Mouse (Mus musculus): Measurements from ENCODE around the gene Chmp4b. TPM values are rescaled to one million over a fixed set of nuclear protein-coding genes. Genes with fewer than 3 reads are reported as not detected.

Chmp4b gene
- polyA plus RNA-seq, 1 experiment from 2014 or later = 27.9 TPM

GRCm38 (mm10) chr2:154732503-154733141, 81.1 kb downstream of the Chmp4b start:
- 76% methylated on average over 9 of the region's 9 CpGs for WGBS
- ATAC-seq (ENCODE audit: low FRiP score, low read depth) = no peak
- H3K27ac ChIP-seq (replicated peaks) = no peak overlapping the region
- H3K4me2 ChIP-seq (replicated peaks) = no peak overlapping the region
- H3K27me3 ChIP-seq = no peaks in the 10 kb centered on the region
- H3K4me3 ChIP-seq = no peak overlapping the region
- H3K9me3 ChIP-seq = no peaks in the 10 kb centered on the region
- H3K36me3 ChIP-seq = no peaks in the 10 kb centered on the region
- H3K4me1 ChIP-seq = no peaks in the 10 kb centered on the region; the same call in 1 of the 2 replicates
- no peak overlapping the region for H3K9ac ChIP-seq (replicated peaks)

DNA sequence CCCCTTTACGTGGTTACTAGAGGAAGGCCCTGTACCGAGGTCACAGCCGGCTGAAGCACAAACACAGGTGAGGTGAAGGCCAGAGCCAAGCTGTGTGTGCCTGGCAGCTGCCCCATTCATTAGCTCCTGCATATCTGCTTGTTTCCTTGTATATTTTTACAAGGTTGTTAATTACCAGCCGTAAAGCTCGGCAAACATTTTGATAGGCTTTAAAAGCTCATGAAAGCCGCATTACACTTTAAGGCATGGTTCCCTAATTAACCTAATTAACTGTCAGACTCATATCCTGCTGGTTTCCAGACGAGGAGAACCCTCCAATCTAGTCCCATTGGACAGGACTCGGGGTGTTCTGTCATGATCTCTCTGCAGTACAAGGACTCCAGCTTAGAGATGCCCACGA, 83.5 kb downstream of the Chmp4b start:
- Histone ChIP-seq H3K4me1 (no peaks in the 10 kb centered on the region; the same call in 1 of the 2 replicates), H3K4me3 (no peak overlapping the region), H3K27me3 (no peaks in the 10 kb centered on the region), H3K27ac (replicated peaks) (no peak overlapping the region), H3K4me2 (replicated peaks) (no peak overlapping the region), H3K36me3 (no peaks in the 10 kb centered on the region), H3K9me3 (no peaks in the 10 kb centered on the region), H3K9ac (replicated peaks) (no peak overlapping the region)
- WGBS = 81% methylated on average over 9 of the region's 9 CpGs
- ATAC-seq (ENCODE audit: low FRiP score, low read depth) = no peak

DNA sequence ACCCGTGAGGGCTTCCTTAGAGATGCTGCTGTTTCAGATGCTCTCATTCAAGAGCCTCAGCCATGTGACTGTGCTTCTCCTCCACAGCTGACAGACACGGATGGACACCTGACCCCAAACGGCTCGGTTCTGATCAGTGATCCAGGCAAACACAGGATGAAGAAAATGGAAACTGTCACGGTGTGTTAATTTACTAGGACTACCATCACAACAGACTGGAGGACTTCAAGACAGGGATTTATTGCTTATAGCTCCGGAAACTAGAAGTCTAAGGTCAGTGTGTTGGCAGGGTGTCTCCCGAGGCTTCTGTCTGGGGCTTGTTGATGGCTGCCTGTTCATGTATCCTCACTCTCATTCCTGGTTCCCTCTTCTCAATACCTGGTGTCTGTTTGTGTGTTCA, 83.9 kb downstream of the Chmp4b start:
- H3K9ac ChIP-seq (replicated peaks) = no peak overlapping the region

DNA sequence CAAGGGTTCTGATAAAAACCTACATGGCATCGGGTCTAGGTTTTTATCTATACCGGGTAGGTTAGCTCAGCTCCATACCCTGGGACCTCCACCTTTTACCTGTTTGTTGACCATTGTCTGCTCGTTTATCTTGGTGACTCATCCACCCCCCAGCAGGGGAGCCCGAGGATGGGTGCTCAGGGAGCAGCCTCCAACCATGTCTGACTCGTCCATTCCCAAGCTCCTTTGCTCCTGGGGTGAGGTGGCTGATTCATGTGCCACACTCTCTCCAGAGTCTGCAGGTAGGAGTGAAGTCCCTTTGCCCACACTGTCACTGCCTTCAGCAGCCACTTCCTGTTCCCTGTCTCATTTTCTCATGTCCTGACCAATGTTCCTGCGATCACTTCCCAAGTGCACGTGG, 84.5 kb downstream of the Chmp4b start:
- Histone ChIP-seq H3K27ac (replicated peaks) (no peak overlapping the region), H3K4me2 (replicated peaks) (no peak overlapping the region), H3K4me1 (no peaks in the 10 kb centered on the region; the same call in 1 of the 2 replicates), H3K9me3 (no peaks in the 10 kb centered on the region), H3K36me3 (no peaks in the 10 kb centered on the region), H3K9ac (replicated peaks) (no peak overlapping the region), H3K27me3 (no peaks in the 10 kb centered on the region), H3K4me3 (no peak overlapping the region)
- ATAC-seq (ENCODE audit: low FRiP score, low read depth) = no peak
- WGBS = 86% methylated on average over 7 of the region's 7 CpGs

More for the DNA sequence above, 83.9 kb downstream of the Chmp4b start:
- Histone ChIP-seq H3K27ac (replicated peaks) (no peak overlapping the region), H3K27me3 (no peaks in the 10 kb centered on the region), H3K9me3 (no peaks in the 10 kb centered on the region), H3K4me2 (replicated peaks) (no peak overlapping the region), H3K4me1 (no peaks in the 10 kb centered on the region; the same call in 1 of the 2 replicates), H3K4me3 (no peak overlapping the region), H3K36me3 (no peaks in the 10 kb centered on the region)
- 75% methylated on average over 7 of the region's 7 CpGs for WGBS
- no peak for ATAC-seq (ENCODE audit: low FRiP score, low read depth)

- Histone ChIP-seq H3K36me3 (no peaks in the 10 kb centered on the region), H3K27me3 (no peaks in the 10 kb centered on the region), H3K4me2 (replicated peaks) (no peak overlapping the region), H3K27ac (replicated peaks) (no peak overlapping the region), H3K9me3 (no peaks in the 10 kb centered on the region), H3K4me3 (no peak overlapping the region), H3K4me1 (no peaks in the 10 kb centered on the region; the same call in 1 of the 2 replicates), H3K9ac (replicated peaks) (no peak overlapping the region)
- ATAC-seq (ENCODE audit: low FRiP score, low read depth) = no peak
- WGBS = 91% methylated on average over 5 of the region's 5 CpGs
Measured at GRCm38 (mm10) chr2:154738621-154739020, 87.1 kb downstream of the Chmp4b start.

DNA sequence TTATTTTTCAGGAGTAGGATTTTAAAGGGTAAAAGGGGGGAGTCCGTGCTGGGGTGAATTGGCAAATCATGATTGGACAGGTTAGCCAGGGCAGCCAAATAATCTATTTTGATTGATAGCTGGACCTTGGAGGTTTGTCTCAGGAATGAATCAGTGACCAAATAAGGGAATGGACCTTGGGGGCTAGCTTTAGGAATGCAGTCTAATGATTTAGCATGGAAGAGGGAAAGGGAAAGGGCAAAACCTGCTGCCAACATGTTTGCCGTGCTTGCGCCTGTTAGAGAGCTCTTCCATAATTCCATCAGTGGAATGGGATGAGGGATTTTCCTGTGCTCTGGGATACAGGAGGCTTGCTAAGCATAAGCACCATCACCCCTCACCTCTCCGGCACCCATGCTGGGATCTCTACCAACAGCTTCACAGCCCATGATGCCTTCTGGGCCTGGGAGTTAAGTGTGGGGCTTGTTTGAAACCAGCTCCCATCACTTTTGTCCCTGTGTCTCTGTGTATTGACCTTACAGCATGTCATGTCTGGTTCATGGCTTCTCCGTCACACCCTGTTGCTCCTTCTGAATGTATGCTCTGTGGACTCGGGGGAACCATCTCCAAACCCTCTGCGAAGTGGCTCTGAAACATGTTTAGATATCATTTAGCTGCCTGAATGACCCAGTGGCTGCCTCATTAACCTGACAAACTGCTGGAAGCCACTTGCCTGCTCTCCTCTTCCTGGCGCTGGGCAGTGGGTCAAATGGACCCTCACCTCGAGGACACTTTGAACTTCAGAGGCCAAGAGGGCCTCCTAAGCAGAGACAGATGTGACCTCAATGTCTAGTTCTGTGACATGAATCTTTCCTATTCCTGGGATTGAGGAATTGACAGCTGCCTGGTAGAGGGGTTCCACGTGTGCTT, 91.7 kb downstream of the Chmp4b start:
- Histone ChIP-seq H3K4me2 (replicated peaks) (no peak overlapping the region), H3K4me3 (no peak overlapping the region), H3K9ac (replicated peaks) (no peak overlapping the region), H3K4me1 (no peaks in the 10 kb centered on the region), H3K27me3 (no peaks in the 10 kb centered on the region), H3K9me3 (no peaks in the 10 kb centered on the region), H3K27ac (replicated peaks) (no peak overlapping the region), H3K36me3 (no peaks in the 10 kb centered on the region)
- ATAC-seq (ENCODE audit: low FRiP score, low read depth) = no peak
- WGBS = 76% methylated on average over 10 of the region's 10 CpGs

- no peak overlapping the region for H3K9ac ChIP-seq (replicated peaks)
- no peaks in the 10 kb centered on the region for H3K9me3 ChIP-seq
- H3K27ac ChIP-seq (replicated peaks) = no peak overlapping the region
- no peak overlapping the region for H3K4me2 ChIP-seq (replicated peaks)
- no peak overlapping the region for H3K4me3 ChIP-seq
- no peaks in the 10 kb centered on the region for H3K36me3 ChIP-seq
- 80% methylated on average over 4 of the region's 4 CpGs for whole genome bisulfite sequencing
- no peaks in the 10 kb centered on the region for H3K27me3 ChIP-seq
- ATAC-seq (ENCODE audit: low FRiP score, low read depth) = no peak
- H3K4me1 ChIP-seq = peaks cover 2% of the 10 kb centered on the region; the same call in 1 of the 2 replicates
Measured at GRCm38 (mm10) chr2:154743915-154744314, 92.4 kb downstream of the Chmp4b start.

Other genes with a start within 250 kb of the Chmp4b start
- gene Snta1, start 243.6 kb upstream of the Chmp4b start, polyA plus RNA-seq (2016; fragmentation: Nextera tagmentation; extraction: Ambion mirVana) = 7.1 and 8.6 TPM in 2 replicates
- 91.8 and 94.9 TPM in 2 replicates for gene Cbfa2t2, start 215.2 kb upstream of the Chmp4b start, polyA plus RNA-seq (2016; fragmentation: Nextera tagmentation; extraction: Ambion mirVana)
- gene 1700003F12Rik, start 104.6 kb upstream of the Chmp4b start, polyA plus RNA-seq (2016; fragmentation: Nextera tagmentation; extraction: Ambion mirVana) = 2.2 and 3.3 TPM in 2 replicates
- gene Actl10, start 99.9 kb upstream of the Chmp4b start, polyA plus RNA-seq (2016; fragmentation: Nextera tagmentation; extraction: Ambion mirVana) = 0.60 and 1.1 TPM in 2 replicates
- gene Necab3, start 92.8 kb upstream of the Chmp4b start, polyA plus RNA-seq (2016; fragmentation: Nextera tagmentation; extraction: Ambion mirVana) = 11.9 and 12.3 TPM in 2 replicates
- gene E2f1, start 81.8 kb upstream of the Chmp4b start, polyA plus RNA-seq (2016; fragmentation: Nextera tagmentation; extraction: Ambion mirVana) = 36.0 and 41.1 TPM in 2 replicates
- 9.4 and 13.8 TPM in 2 replicates for gene Pxmp4, start 48.0 kb upstream of the Chmp4b start, polyA plus RNA-seq (2016; fragmentation: Nextera tagmentation; extraction: Ambion mirVana)
- 1.4 and 1.5 TPM in 2 replicates for gene Zfp341, start 38.4 kb upstream of the Chmp4b start, polyA plus RNA-seq (2016; fragmentation: Nextera tagmentation; extraction: Ambion mirVana)
- 0.54 and 0.69 TPM in 2 replicates for gene 4930519P11Rik, start 38.3 kb upstream of the Chmp4b start, polyA plus RNA-seq (2016; fragmentation: Nextera tagmentation; extraction: Ambion mirVana)
- gene Gm14214, start 118.3 kb downstream of the Chmp4b start, polyA plus RNA-seq (2016; fragmentation: Nextera tagmentation; extraction: Ambion mirVana) = not detected in 2 replicates
- 38.9 and 44.6 TPM in 2 replicates for gene Raly, start 139.4 kb downstream of the Chmp4b start, polyA plus RNA-seq (2016; fragmentation: Nextera tagmentation; extraction: Ambion mirVana)
- gene a, start 139.7 kb downstream of the Chmp4b start, polyA plus RNA-seq (2016; fragmentation: Nextera tagmentation; extraction: Ambion mirVana) = 1.9 and 2.2 TPM in 2 replicates
- 93.9 and 103 TPM in 2 replicates for gene Eif2s2, start 241.2 kb downstream of the Chmp4b start, polyA plus RNA-seq (2016; fragmentation: Nextera tagmentation; extraction: Ambion mirVana)

Measured in midbrain, embryonic 12.5 days (tissue).